Mouse (Mus musculus) liver, embryonic 16.5 days (tissue): Measurements from ENCODE around the gene Slc39a13. TPM values are rescaled to one million over a fixed set of nuclear protein-coding genes. Genes with fewer than 3 reads are reported as not detected.
"Not testable (repeated sequence)": the region's sequence is repeated elsewhere in the genome, so short reads cannot be mapped to it uniquely, and the experiment has no call there.

ENCODE experiments used
- ATAC-seq: fragments of 200-750 bp; cut with Nextera tagmentation; 2 replicates; pipeline ENCODE4 v1.8.0; 2017; ENCODE audit warnings: low read depth, mild to moderate bottlenecking, moderate number of reproducible peaks, moderate library complexity
- H3K27ac ChIP-seq: fragments of 300-500 bp; sonication (generic); 2 replicates; pipeline ENCODE4 v1.5.1; 2014; ENCODE audit warnings: mild to moderate bottlenecking, low read length
- H3K27me3 ChIP-seq: fragments of 300-500 bp; sonication (generic); 2 replicates; pipeline ENCODE4 v1.6.1; 2014; ENCODE audit warnings: low read depth, low read length, mixed read lengths; ENCODE audit not compliant: control insufficient read depth, insufficient read depth
- H3K36me3 ChIP-seq: fragments of 300-500 bp; sonication (generic); 2 replicates; pipeline ENCODE4 v1.6.1; 2014; ENCODE audit warnings: mild to moderate bottlenecking; ENCODE audit not compliant: control insufficient read depth, insufficient read depth
- H3K4me1 ChIP-seq: fragments of 300-500 bp; sonication (generic); 2 replicates; pipeline ENCODE4 v1.6.1; 2014; ENCODE audit warnings: low read depth, low read length, mixed read lengths; ENCODE audit not compliant: control insufficient read depth
- H3K4me2 ChIP-seq: fragments of 300-500 bp; sonication (generic); 2 replicates; pipeline ENCODE4 v1.6.1; 2014; ENCODE audit warnings: low read depth, low read length, mixed read lengths
- H3K4me3 ChIP-seq: fragments of 300-500 bp; sonication (generic); 2 replicates; pipeline ENCODE4 v1.5.1; 2014; ENCODE audit warnings: low read depth, mild to moderate bottlenecking, low read length
- H3K9ac ChIP-seq: fragments of 300-500 bp; sonication (generic); 2 replicates; pipeline ENCODE4 v1.6.1; 2014; ENCODE audit warnings: low read depth, low read length
- H3K9me3 ChIP-seq: fragments of 300-500 bp; sonication (generic); replicated peaks from 2 replicates; pipeline ENCODE4 v1.6.1; 2016; ENCODE audit warnings: low read length; ENCODE audit not compliant: control insufficient read depth
- WGBS: fragments of 180-500 bp; shearing (Covaris S2); extraction: QIAGEN DNeasy Blood & Tissue Kit; methylation state at CpG from one replicate; pipeline ENCODE4 v1.1.7; 2014; ENCODE audit not compliant: insufficient replicate concordance; 5-methylcytosine and 5-hydroxymethylcytosine counted together
- polyA plus RNA-seq: library from polyadenylated mRNA; unstranded; fragments of >200 nt; fragmentation: Nextera tagmentation; extraction: Ambion mirVana; gene quantifications from 2 replicates; pipeline ENCODE4 v1.2.1, GENCODE M21; 2015

Gene Slc39a13
- polyA plus RNA-seq, 1 experiment from 2014 or later = 12.2 TPM

DNA sequence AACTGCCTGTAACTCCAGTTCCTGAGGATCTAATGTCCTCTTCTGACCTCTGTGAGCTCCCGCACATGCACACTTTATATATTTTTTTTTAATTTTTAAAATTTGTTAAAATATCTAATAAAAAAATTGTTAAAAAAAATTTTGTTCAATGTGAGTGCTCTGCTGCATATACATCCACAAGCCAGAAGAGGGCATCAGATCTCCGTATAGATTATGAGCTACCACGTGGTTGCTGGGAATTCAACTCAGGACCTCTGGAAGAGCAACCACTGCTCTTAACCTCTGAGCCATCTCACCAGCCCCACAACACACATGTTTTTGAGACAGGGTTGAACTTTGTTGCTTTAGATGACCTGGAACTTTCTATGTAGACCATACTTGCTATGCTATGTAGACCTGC is 37.2 kb downstream of the Slc39a13 start:
- H3K36me3 ChIP-seq = no peaks in the 10 kb centered on the region
- no peak overlapping the region for H3K4me2 ChIP-seq
- no peak overlapping the region for H3K27ac ChIP-seq
- no peak for ATAC-seq
- 12% methylated on average over 3 of the region's 3 CpGs for WGBS
- peaks cover 9% of the 10 kb centered on the region for H3K4me1 ChIP-seq
- no peak overlapping the region for H3K9ac ChIP-seq
- H3K4me3 ChIP-seq = no peak overlapping the region
- no peaks in the 10 kb centered on the region for H3K27me3 ChIP-seq
- no peaks in the 10 kb centered on the region for H3K9me3 ChIP-seq

DNA sequence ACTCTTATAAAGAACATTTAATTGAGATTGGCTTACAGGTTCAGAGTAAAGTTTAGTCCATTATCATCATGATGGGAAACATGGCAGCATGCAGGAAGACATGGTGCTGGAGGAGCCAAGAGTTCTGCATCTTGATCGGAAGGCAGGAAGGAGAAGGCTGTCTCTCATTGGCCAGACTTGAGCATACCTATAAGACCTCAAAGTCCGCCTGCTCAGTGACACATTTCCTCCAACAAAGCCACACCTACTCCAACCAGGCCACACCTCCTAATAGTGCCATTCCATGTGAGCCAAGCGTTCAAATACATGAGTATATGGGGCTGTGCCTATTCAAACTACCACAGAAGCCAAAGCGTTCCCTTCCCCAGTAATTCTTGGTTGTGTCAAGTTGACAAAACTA is 39.0 kb downstream of the Slc39a13 start:
- 70% methylated on average over 4 of the region's 4 CpGs for WGBS
- no peak overlapping the region for H3K4me3 ChIP-seq
- no peaks in the 10 kb centered on the region for H3K9me3 ChIP-seq
- H3K36me3 ChIP-seq = no peaks in the 10 kb centered on the region
- no peak overlapping the region for H3K9ac ChIP-seq
- no peak overlapping the region for H3K4me2 ChIP-seq
- H3K27me3 ChIP-seq = no peaks in the 10 kb centered on the region
- no peak overlapping the region for H3K27ac ChIP-seq
- ATAC-seq = no peak
- peaks cover 24% of the 10 kb centered on the region for H3K4me1 ChIP-seq

DNA sequence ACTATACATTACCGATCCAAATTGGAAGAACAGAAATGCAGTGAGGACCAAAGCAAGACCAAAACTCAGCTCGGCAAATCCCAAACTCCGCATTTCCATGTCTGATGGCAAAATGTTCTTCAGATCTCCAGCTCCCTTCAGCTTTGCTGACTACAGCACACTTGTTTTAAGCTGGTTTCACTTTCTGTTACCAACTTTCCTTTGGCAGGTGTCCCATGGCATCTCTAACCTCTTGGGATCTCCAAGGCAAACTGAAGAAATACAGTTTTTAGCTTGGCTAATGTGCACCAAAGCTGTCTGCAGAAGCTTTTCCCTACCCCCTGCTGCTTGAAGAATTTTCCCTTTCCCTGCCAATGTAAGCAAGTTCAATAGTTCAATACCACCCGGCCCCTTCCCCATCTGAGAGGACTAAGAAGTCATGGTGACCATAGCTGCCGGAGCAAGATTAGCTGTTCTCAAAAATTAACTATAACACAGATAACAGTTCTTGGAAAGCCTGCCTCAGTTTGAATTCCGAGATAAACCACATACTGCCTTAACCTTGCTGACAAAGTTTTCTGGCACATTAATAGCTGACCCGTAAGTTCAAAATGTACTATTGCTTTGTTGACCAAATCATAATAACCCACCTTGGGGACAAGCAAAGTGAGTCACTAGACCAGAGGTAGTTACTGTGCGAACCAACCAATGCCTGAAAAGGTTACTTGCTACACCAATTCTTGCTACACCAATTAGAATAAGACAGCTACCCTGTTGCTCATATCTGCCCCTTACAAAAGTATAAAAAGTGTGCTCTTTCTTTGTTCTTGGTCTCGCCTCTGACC is 42.6 kb downstream of the Slc39a13 start:
- Histone ChIP-seq H3K4me1 (peaks cover 40% of the 10 kb centered on the region), H3K9ac (peak overlapping the region; percentile 49)

DNA sequence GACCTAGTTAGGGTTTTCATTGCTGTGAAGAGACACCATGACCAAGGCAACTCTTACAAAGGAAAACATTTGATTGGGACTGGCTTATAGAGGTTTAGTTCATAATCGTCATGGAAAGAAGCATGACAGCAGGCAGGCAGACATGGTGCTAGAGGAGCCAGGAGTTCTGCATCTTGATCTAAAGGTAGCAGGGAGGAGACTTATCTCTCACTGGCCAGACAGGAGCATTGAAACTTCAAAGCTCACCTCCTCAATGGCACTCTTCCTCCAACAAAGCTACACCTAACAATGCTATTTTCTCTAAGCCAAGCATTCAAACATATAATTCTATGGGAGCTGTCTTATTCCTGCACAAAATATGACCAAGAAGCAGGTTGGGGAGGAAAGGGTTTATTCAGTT is 43.7 kb downstream of the Slc39a13 start:
- peaks cover 40% of the 10 kb centered on the region for H3K4me1 ChIP-seq
- ATAC-seq = peak; percentile 78
- no peaks in the 10 kb centered on the region for H3K9me3 ChIP-seq
- H3K36me3 ChIP-seq = no peaks in the 10 kb centered on the region
- peak overlapping the region; percentile 49 for H3K9ac ChIP-seq
- H3K4me2 ChIP-seq = peak overlapping the region; percentile 65
- no peaks in the 10 kb centered on the region for H3K27me3 ChIP-seq
- WGBS = 33% methylated on average over 1 of the region's 1 CpGs
- peak overlapping the region; percentile 89 for H3K27ac ChIP-seq
- peak overlapping the region; percentile 58 for H3K4me3 ChIP-seq

More for the DNA sequence above, 42.6 kb downstream of the Slc39a13 start:
- WGBS = 46% methylated on average over 9 of the region's 9 CpGs
- peak; percentile 64 for ATAC-seq
- peak overlapping the region; percentile 89 for H3K27ac ChIP-seq
- H3K9me3 ChIP-seq = no peaks in the 10 kb centered on the region
- peak overlapping the region; percentile 58 for H3K4me3 ChIP-seq
- no peaks in the 10 kb centered on the region for H3K36me3 ChIP-seq
- H3K27me3 ChIP-seq = no peaks in the 10 kb centered on the region
- peak overlapping the region; percentile 65 for H3K4me2 ChIP-seq

GRCm38 (mm10) chr2:91025081-91025516 is 45.1 kb downstream of the Slc39a13 start:
- H3K4me2 ChIP-seq = peak overlapping the region; percentile 65
- peaks cover 3% of the 10 kb centered on the region; the same call in 1 of the 2 replicates for H3K36me3 ChIP-seq
- H3K4me3 ChIP-seq = peak overlapping the region; percentile 58
- WGBS = 81% methylated on average over 1 of the region's 1 CpGs
- no peaks in the 10 kb centered on the region for H3K27me3 ChIP-seq
- H3K4me1 ChIP-seq = peaks cover 40% of the 10 kb centered on the region
- no peaks in the 10 kb centered on the region for H3K9me3 ChIP-seq
- no peak overlapping the region for H3K27ac ChIP-seq
- H3K9ac ChIP-seq = peak overlapping the region; percentile 40
- ATAC-seq = no peak

DNA sequence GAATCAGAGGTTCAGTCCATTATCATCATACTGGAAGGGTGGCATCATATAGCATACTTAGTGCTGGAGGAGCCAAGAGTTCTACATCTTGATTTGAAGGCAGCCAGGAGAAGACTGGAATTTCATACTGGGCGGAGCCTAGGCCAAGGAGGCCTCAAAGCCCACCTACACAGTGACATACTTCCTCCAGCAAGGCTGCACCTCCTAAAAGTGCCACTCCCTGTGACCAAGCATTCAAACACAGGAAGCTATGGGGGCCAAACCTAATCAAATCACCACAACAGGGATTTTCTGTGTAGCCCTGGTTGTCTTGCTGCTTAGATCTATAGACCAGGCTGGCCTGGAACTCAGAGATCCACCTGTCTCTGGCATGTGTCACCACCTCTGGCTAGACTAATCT is 46.3 kb downstream of the Slc39a13 start:
- Histone ChIP-seq H3K4me1 (peaks cover 40% of the 10 kb centered on the region), H3K9me3 (no peaks in the 10 kb centered on the region), H3K4me2 (no peak overlapping the region), H3K27ac (0 out of 2 replicates have a peak overlapping the region, but pooled peaks have one; percentile 29), H3K4me3 (no peak overlapping the region), H3K9ac (no peak overlapping the region), H3K27me3 (no peaks in the 10 kb centered on the region), H3K36me3 (peaks cover 6% of the 10 kb centered on the region; the same call in 1 of the 2 replicates)
- WGBS = 77% methylated on average over 1 of the region's 1 CpGs
- 0 out of 2 replicates have a peak, but pooled peaks have one; percentile 15 for ATAC-seq

DNA sequence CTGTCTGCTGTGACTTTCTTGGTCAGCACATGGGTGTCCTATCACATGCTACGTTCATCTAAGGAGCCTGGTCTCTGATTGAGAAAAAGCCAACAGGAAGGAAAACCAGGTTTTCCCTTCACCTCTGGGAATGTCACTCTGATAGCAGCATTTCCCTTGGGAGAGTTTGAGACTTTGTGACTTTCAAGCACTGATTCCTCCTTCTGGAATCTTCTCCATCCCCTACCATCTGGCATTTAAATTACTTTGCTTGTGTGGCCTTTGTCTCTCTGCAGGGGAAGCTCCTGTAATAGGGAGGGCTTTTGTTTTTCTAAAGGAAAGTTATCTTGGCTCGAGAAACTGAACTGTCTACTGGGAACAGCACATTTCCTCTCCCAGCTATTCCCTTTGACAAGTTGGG is 47.1 kb downstream of the Slc39a13 start:
- Histone ChIP-seq H3K9me3 (no peaks in the 10 kb centered on the region), H3K4me3 (no peak overlapping the region), H3K4me1 (peaks cover 33% of the 10 kb centered on the region), H3K4me2 (no peak overlapping the region), H3K27ac (no peak overlapping the region), H3K9ac (no peak overlapping the region), H3K27me3 (no peaks in the 10 kb centered on the region), H3K36me3 (peaks cover 6% of the 10 kb centered on the region; the same call in 1 of the 2 replicates)
- ATAC-seq = no peak
- 64% methylated on average over 2 of the region's 2 CpGs for WGBS

DNA sequence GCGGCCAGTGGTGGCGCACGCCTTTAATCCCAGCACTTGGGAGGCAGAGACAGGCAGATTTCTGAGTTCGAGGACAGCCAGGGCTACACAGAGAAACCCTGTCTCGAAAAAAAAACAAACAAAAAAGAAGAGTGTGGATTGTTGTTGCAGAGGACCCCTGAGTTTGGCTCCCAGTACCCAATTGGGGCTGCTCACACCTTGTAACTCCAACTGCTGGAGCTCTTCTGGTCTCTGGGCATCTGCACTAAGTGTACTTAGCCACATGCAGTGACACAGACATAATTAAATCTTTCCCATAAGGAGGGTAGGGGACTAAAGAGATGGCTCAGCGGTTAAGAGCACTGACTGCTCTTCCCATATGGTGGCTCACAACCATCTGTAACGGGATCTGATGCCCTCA is 48.0 kb downstream of the Slc39a13 start:
- H3K27me3 ChIP-seq, H3K9me3 ChIP-seq, H3K4me2 ChIP-seq, H3K36me3 ChIP-seq, H3K27ac ChIP-seq, H3K4me3 ChIP-seq, ATAC-seq, H3K9ac ChIP-seq: not testable (repeated sequence)
- peaks cover 26% of the 10 kb centered on the region for H3K4me1 ChIP-seq
- WGBS = 92% methylated on average over 7 of the region's 7 CpGs

DNA sequence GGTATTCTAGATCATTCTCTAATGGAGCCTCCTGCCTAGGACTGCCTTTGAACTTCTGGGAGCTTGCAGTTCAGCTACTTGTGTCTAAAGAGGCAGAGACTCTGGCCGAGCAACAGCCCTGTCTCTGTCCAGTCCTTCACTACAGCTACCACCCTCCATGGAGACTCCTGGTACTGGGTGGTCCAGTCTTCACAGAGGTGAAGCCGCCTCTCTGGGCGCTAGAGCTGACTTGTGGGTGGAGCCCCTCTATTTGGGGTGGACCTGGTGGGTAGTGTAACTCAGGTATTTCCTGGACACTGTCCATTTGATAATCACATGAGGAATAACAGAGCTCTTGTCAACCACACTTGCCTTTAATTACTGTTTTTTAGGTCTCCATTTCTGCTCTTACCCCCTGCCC is 50.3 kb downstream of the Slc39a13 start:
- no peak overlapping the region for H3K4me3 ChIP-seq
- ATAC-seq = no peak
- H3K27me3 ChIP-seq = no peaks in the 10 kb centered on the region
- H3K9me3 ChIP-seq = no peaks in the 10 kb centered on the region
- WGBS = 84% methylated on average over 3 of the region's 3 CpGs
- no peak overlapping the region for H3K9ac ChIP-seq
- no peak overlapping the region for H3K4me2 ChIP-seq
- peaks cover 12% of the 10 kb centered on the region for H3K4me1 ChIP-seq
- peaks cover 20% of the 10 kb centered on the region; the same call in 1 of the 2 replicates for H3K36me3 ChIP-seq
- H3K27ac ChIP-seq = no peak overlapping the region
